Mouse (Mus musculus): Measurements from ENCODE around the gene Sfswap.

Sfswap gene

DNA sequence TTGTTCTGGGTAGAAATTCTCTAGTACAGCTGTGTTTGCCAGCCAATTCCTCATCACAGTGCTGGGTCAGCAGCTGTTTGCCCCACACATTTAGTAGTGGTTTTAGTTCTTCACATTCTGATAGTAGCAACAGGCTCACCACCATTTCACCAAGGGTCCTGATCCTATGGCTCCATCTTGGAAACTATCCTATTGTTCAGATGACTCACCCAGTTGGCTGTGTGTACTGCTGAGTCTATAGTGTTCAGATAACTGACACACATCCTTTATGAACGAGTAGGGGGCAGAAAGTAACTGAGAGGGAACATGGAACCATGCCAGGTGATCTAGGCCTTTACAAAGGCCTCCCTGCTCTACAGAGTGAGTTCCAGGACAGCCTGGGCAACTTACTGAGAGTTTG is 28.6 kb downstream of the Sfswap start:
- no peak for DNase-seq (ENCODE audit: low read depth, low spot score)

DNA sequence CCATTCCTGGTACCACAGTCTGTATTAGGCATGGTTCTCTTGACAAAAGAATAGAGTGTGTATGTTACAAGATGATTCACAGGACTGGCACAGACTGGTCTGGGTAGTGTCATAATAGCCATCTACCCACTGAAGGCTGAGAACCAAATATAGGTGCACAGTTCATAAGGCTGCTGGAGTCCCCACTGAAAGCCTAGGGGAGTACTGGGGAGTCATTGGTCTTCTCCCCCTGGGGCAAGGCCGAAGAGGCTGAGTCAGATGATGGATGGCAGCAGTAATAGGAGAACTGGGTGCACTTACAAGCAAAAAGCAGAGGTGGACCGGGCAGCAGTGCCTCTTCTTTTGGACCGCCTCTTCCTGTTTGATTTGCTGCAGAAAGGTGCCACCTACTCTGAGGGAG is 32.7 kb downstream of the Sfswap start:
- DNase-seq (ENCODE audit: low read depth, low spot score), result no peak

DNA sequence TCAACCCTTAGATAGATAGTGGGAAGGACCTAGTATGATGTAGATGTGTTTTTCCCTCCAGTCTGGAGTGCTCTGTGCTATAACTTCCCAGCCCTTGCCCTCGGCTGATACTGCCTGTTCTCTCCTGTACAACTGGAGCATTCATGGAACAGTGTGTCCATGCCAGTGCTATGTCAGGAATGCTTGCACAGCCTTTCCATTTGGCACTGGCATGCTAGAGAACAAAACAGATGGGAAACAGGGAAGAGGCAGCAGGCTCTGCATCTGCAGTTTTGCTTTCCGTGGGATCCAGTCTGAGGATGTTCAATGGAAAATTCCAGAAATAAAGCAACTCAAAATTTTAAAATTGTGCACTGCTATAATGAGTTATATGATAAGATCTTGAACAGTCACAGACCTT is 33.5 kb downstream of the Sfswap start:
- no peak for DNase-seq (ENCODE audit: low read depth, low spot score)

DNA sequence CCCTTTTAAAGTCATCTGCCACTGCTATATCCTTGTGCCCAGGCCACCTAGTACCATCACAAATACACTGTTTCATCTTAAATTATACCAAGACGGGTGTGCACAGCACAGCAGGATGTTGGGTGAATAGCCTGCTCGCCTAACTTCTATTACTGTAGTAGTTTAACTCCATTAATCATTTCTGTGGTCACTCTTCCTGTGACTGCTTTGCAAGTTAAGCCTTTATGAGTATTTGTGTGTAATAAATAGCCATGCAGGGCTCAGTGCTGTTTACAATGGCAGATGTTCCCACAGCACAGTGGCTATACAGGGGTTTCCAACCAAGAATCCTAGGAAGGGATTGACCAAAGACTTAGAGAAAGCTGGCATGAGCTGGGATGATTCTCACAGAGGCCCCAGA is 34.0 kb downstream of the Sfswap start:
- DNase-seq (ENCODE audit: low read depth, low spot score), result no peak

DNA sequence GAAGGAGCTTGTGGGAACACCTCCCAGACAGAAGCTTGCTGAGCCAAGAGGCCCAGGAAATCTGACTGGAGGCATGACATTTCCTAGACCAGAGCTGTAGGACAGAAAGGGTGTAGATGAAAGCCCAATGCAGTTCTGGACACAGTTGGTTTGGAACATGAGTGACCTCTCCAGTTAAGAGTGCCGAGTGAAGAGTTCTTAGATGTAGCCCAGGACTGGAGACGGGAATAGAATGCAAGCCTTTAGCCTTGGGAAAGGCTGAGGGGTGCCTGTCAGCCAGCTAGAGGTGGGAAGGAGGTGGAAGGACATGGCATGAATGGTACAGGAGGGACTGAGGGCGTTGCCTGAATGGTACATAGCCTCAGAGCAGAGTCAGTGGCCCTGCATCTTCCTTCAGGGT is 34.4 kb downstream of the Sfswap start:
- DNase-seq (ENCODE audit: low read depth, low spot score), result no peak

DNA sequence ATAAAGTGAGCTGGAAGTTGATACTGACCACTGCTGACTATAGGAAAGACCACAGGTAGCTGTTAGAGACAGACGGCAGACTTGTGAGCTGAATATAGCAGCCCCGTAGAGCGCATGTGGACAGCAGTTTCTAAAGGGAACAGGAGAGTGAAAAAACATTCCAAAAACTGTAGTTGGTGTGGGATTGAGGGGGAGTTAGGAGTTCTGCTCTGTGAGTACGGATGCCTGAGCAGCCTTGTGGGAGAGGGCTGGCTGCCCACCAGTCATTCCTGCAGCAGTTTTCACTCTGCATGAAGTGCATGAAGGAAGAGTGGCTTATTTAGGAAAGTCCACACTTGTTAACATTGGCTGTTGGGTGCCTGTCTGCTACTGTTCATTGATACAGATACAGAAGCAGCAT is 37.8 kb downstream of the Sfswap start:
- no peak for DNase-seq (ENCODE audit: low read depth, low spot score)

DNA sequence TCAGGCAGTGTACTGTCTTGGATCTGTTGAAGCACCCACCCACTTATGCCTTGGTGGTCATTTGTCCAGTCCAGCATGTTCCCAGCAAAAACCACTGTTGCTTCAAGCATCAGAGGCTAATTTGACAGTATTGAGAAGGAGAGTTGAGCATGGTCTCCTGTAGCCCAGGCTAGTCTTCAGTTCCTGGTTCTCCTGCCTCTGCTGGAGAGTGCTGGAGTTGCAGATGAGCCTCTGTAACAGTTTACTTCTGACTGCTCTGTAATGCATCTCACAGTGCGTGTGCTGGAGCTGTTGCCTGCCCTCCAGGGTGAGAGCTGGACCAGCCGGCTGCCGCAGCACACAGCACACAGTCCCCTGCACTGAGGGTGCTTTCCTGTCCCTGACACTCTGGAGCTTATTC is 41.2 kb downstream of the Sfswap start:
- DNase-seq (ENCODE audit: low read depth, low spot score), result no peak

DNA sequence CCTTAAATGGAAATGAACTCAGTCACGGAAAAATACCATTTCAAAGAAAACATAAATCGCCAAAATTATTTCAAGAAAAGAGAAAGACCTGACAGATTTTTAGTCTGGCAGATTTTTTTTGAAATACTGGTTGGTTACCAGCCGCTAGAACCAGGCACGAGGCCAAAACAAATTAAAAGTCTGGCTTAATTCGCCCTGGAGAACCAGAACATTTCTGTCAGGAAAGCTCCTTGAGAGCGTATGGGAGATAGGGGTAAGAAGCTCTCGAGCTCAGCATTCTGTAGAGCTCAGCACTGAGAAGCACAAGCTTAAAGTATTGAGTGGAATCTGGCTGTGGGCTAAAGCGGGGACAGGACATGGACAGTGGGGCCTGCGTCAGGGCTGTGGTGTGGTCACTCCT is 44.8 kb downstream of the Sfswap start:
- no peak for DNase-seq (ENCODE audit: low read depth, low spot score)

DNA sequence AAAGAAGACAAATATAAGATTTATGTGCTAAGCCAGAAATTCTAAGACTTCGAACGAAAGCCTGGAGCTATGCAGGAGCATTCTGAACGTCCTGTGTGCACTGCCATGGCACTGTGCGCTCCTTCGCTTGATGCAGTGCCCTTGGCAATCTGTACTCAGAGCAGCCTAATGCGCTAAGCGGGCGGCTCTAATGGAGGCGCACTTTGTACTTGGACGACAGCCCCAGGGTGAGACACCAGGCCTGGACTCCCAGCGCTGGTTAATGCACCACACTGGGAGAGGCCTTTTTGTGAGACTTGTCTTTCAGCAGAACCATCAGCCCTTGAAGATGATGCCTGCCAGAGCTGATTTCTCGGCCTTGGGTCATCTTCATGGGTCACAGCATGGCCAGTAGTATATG is 48.7 kb downstream of the Sfswap start:
- DNase-seq (ENCODE audit: low read depth, low spot score), result no peak

DNA sequence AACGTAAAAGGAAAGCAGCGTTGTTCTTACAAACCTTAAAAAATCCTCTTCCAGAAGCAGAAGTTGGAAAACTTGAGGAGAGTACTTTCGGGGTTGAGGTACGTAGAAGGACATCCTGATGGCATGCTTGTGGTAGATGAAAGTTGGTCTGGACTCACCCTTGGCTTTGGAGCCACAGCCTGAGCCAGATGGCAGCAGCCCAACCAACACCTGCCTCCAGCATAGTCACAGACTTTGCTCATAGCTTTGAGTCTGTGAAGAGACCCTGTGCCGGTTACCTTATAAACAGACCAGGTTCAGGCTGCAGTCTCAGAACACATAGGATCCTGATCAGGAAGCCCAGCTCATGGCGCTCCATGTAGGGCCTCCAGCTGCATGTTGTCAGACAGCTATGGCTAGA is 49.8 kb downstream of the Sfswap start:
- DNase-seq (ENCODE audit: low read depth, low spot score), result no peak

DNA sequence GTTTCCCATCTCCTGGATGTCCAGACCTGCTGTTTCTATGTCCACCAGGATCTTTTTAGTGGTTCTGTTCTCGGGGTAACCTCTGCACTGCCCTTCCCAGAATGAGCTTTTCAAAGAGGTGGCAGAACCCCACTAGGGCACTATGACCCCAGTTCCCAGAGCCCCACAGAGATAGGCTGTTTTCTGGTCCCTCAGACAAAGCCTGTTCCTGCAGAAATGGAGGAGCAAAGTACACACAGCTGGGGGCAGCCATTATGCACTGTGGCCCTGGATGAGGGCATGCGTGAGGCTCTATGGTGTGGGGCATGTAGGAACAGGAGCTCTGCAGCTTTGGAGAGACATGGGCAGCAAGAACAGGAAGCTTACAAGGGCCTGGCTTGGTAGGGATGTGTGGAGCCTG is 51.0 kb downstream of the Sfswap start:
- DNase-seq (ENCODE audit: low read depth, low spot score), result no peak

DNA sequence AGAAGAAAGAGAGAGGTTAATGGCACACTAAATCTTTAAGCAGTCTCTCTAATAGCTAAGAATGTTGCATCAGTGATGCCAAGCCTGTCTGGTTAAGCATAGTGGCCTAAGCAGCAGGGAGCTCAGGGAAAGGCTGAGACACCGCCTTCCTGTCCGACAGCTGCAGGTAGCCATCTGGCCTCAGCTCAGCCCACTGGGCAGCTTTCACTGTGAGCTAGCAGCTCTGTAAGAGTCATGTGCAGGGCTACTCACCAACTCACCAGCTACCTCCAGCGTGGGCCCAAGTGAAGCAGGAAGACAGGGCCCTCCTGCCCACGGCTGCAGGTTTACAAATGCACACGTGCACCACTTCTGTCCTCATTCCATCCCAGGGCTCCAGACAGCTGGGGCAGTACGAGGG is 52.6 kb downstream of the Sfswap start:
- no peak for DNase-seq (ENCODE audit: low read depth, low spot score)

DNA sequence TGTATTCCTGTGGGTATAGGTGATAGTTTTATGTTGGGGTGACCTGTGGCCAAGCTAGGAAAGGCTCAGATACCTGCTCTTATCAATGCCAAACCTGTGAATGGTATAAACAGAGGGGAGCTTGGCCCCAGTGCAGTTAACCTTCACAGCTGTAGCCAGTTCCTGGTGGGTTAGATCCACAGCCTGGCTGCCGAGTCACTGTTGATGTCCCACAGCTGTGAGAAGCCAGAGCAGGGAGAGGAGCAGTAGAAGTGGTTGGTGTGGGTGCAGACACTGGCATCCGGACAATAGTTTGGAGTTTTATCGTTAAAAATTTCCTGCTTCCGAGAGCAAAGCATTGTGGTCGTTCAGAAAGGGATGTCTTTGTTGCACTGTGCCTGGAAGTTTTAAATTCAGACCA is 57.6 kb downstream of the Sfswap start:
- no peak for DNase-seq (ENCODE audit: low read depth, low spot score)

DNA sequence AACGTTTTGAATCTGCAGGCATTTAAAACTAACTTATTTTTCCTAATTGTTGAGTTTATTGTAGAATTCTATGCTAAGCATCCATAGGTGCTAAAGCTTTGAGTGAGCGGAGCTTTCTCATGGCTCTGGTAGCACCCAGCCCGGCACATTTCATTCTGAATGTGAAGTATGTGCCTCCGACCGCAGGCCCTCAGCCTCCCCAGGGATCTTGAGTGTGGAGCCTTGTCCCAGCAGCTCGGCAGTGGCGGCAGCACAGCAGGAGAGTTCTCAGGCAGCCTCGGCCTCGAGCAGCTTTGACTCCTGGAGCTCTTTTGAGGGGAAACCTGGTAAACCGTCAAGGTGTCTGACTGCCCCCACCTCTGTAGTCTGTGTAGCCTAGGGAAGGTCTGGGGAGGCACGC is 58.3 kb downstream of the Sfswap start:
- no peak for DNase-seq (ENCODE audit: low read depth, low spot score)

DNA sequence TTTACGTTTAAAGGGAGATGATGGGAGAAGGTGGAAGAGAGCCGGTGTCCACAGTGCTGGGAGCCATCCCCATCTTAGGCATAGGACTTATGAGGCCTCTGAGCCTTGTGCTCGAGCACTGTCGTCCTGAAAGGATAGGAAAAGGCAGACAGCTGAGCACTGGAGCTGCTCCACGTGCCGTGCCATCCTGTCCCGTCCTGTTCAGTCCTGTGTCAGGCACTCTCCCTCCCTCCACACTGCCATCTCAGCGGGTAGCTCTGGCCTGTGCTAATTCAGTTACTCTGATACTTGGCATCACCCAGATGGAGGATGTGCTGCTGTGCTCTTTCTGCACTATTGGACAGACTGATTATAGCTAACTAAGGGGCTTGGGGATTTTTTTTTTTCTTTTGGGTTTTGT is 61.3 kb downstream of the Sfswap start:
- DNase-seq (ENCODE audit: low read depth, low spot score), result no peak

DNA sequence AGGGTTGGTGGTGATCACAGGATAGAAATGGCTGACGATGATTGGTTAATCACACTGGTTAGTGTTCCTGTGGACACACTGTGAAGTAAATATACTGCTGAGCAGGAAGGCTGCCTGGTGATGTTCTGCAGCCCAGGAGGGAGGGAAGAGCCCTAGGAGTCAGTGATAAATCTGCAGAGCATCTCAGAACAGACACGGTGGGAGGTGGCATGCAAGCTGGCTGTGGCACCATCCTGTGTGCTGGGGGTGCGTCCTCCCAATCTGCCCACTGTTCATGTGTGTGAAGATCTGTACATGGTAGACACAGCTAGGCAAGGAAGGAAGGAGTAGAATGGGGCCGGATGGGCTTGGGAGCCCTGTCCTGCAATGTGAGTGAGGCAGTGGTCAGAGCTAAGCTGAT is 67.6 kb downstream of the Sfswap start:
- no peak for DNase-seq (ENCODE audit: low read depth, low spot score)

DNA sequence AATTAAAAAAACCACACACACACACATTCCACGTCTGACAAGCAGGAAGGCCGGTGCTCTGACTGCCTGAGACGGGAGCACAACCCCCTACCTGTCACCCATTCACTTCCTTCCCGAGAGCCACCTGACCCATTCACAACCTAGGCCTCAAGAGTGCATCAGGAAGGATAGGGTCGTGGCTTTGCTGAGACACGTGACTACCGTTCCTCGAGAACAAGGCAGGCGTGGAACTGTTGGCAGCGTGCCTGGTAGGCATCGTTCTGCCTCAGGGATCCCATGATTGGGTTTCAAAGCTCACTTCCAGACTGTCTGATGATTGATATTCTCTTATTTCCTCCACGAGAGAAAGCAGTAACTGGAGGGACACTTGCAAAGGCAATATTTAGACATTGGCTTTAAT is 77.2 kb downstream of the Sfswap start:
- no peak for DNase-seq (ENCODE audit: low read depth, low spot score)

DNA sequence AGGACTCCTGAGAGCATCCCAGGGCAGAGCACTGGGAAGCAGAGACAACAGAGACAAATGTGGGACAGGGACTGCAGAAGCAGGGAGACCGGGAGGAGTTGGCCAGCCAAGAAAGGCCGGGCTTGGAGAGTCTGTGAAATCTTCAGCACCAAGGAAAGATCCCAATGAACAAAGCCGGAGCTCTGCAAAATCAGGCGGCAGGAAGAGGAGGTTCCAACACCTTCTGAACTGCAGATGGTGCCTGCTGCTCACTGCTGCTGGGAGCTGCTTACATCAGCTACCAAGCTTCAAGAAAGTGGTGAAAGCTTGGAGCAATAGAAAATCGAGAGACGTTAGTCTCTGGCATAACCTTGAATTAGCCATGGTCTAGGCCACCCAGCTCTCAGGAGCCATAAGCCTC is 79.0 kb downstream of the Sfswap start:
- DNase-seq (ENCODE audit: low read depth, low spot score), result no peak

DNA sequence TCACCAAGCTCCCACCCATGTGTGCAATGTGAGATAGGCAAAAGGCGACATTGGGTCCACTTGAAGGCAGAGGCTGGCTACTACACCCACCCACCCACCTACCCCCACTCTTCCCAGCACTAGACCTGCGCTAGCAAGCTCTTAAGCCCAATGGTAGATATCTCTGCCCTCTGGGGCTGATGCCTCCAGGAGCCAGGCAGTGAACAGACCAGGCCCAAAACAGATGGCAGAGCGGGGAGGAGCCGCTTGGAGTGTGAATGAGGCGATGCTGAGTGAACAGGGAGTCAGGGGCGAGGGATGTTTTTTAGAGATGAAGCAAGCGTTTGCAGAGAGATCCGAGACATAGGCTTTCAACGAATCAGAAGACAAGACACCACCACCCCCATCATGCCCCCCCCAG is 79.6 kb downstream of the Sfswap start:
- DNase-seq (ENCODE audit: low read depth, low spot score), result no peak

DNA sequence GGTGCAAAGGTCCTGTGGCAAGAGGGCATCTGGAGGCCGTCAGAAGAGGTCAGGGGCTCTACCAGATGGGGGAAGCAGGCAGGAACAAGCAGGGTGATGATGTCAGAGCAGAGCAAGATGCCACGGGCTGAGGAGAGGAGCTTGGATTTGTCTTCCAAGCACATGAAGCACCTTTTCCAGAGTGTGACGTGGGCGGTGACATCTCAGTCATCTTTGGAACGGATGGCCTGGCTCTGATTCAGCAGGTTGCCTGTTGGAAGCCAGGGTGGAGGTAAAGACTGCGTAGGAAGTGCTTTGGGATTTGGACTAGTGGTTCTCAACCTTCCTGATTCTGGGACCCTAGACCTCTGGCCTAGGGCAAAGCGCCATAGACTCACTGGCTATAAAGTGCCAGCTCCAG is 80.0 kb downstream of the Sfswap start:
- no peak for DNase-seq (ENCODE audit: low read depth, low spot score)

DNA sequence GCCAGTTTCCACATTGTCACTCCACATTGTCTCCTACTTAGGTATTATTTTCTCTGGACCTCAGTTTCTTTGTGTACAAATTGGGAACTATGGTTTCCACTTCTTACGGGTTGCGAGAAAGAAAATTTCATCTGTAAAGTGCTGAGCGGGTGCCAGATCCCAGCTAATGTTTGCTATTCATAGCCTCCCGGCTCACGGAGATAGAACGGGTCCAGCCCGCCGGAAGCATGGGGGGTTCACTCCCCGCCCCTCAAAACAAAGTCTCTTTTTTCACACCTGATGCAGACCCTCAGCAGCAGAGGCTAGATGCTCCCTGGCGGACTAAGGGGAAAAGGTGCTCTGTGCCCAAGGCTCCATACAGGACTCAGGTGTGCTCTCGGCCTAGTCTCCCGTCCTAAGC is 82.3 kb downstream of the Sfswap start:
- no peak for DNase-seq (ENCODE audit: low read depth, low spot score)

DNA sequence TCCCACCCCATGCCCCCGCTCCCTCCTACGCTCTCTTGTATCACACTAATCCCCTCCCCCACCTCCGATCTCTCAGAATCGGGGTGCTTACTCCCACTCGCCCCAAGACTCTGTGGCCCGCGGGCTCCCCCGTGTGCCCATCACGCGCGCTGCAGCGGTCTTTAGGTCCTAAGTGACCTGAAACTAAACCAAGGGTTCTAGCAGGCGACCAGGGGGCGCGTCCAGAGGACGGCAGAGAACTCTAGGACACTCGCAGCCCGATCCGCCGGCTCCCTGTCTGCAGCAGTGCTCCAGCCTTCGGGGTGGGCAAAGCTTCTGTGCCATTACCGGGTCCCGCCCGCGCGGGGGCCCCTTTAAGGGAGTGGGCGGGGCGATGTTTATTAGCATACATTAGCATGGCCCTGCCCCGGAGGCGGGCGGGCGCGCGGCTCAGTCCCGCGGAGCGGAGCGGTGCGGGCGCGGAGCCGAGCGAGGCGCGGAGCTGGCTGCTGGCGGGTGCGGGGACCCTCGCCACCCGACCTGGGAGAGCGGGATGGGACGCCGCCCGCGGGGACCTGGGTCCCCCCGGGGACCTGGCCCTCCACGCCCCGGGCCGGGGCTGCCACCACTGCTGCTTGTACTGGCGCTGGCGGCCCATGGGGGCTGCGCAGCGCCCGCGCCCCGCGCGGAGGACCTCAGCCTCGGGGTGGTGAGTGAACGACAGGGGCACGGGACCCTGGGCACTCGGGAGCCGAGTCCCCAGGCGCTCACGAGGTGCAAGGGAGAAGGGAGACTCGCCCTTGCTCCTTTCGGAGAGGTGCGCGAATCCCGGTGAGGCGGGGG is 83.0 kb downstream of the Sfswap start, which contains the start of gene Mmp17:
TSS of gene Mmp17 (plus strand) at position 409 of the 822 bp plus-strand sequence.
- peak; percentile 89 for DNase-seq (ENCODE audit: low read depth, low spot score)

DNA sequence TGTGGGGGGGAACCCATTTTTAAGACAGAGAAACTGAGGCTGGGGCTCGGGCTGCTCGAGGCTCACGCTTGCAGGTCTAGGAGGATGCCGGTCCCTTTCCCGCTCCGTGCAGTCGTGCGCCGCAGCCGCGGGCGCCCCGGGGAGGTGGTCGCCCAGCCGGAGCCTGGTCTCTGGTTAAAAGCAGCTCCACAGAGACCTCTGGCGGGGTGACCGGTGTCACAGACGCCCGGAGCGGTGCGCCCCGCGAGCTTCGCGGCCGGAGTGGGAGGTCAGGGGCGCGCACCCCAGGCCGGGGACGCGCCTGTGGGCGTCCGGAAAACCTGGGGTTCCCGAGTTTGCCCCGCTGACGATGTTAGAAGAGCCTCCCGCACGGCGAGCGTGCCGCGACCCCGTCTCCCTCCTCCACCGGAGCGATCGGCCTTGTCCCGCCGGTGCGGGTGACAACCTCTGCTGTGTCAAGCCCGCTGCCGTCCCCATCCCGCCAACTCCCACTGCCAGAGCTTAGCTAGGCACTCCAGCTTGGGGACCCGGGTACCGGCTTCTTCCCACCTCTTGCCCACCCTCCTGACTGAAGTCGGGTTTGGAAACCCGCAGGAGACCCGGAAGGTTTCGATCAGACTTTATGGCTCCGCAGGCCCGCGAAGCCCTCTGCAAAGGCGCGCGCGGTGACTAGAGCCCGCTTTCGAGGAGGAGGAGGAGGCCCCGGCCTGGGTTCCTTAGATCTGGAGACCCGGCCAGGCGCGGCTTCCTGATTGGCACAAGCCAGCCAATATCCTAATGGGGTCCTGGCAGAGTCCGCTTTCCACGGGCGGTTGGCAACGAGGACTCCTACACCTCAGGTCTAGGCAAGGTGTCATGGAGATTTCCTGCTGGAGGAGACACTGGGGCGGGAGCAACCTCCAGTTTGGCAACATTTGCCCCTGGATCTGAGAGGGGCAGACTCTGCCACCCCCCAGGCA is 83.8 kb downstream of the Sfswap start:
- peak; percentile 41 for DNase-seq (ENCODE audit: low read depth, low spot score)

Measured in CD4-positive, CD25-positive, alpha-beta regulatory T cell, adult 2 months (primary cell).